Mouse (Mus musculus) cerebellum, adult 9-10 months (tissue): ENCODE measurements around the gene Spdya.
"Not testable (repeated sequence)": the region's sequence is repeated elsewhere in the genome, so short reads cannot be mapped to it uniquely, and the experiment has no call there.

Experiments used
- DNase-seq: peaks from one replicate; pipeline ENCODE4 v3.0.0; 2022

The Spdya gene

DNA sequence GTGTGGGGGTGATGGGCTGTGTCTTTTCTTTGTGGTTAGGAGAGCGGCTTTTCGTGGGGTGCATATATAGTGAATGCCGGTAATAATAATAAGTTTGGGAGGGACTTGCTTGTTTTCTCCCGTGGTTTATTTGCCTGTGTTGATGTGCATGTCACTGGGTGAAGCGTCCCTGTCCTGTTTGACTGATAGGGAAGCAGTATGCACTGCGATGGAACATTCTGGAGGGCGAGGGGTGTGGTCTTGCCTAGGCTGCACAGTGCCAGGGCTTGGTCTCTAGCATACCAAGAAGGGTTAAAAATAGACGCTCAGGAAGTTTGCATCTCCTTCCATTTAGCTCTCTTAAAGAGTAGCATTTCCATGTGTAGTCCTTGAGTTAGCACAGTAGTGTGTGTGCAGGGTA is 84.9 kb downstream of the Spdya start:
- DNase-seq = no peak

DNA sequence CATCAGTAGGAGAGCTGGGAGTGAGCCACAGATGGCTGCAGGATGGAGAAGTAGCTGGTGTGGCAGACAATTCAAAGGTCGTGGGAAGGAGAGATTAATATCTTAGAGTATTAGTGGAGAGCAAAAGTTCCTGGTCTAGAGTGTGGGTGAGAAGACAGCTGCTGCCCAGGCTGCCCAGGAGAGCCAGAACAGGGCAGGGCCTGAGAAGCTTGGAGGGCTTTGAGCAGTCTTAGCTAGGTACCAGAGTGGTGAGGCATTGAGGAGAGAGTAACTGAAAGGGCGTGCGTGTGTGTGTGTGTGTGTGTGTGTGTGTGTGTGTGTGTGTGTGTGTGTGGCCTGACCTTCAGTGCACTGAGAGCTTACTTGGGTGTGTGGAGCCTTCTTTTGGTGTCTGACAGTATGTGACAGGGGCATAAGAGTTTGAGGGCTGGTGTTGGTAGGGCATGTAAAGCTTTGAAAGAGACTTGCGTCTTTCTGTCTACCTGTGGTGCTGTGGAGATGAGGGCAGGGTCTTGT is 85.9 kb downstream of the Spdya start:
- no peak for DNase-seq

GRCm38 (mm10) chr17:71639056-71639455 is 87.2 kb downstream of the Spdya start:
- DNase-seq = not testable (repeated sequence)
